Mouse (Mus musculus): Measurements from ENCODE around the gene Ptprm.

The Ptprm gene

GRCm38 (mm10) chr17:67277124-67277910 is 76.9 kb downstream of the Ptprm start:
- no peak for DNase-seq

- no peak for DNase-seq
These were observed 79.6 kb downstream of the Ptprm start for GRCm38 (mm10) chr17:67274531-67275094.

GRCm38 (mm10) chr17:67272928-67273327 is 81.3 kb downstream of the Ptprm start:
- DNase-seq = no peak

GRCm38 (mm10) chr17:67268475-67269080 is 85.7 kb downstream of the Ptprm start:
- DNase-seq = no peak

GRCm38 (mm10) chr17:67266270-67266669 is 88.0 kb downstream of the Ptprm start:
- no peak for DNase-seq

GRCm38 (mm10) chr17:67265520-67265919 is 88.7 kb downstream of the Ptprm start:
- DNase-seq = no peak

GRCm38 (mm10) chr17:67264716-67265115 is 89.5 kb downstream of the Ptprm start:
- no peak for DNase-seq

GRCm38 (mm10) chr17:67263024-67263423 is 91.2 kb downstream of the Ptprm start:
- no peak for DNase-seq

GRCm38 (mm10) chr17:67260016-67260415 is 94.2 kb downstream of the Ptprm start:
- no peak for DNase-seq

GRCm38 (mm10) chr17:67257780-67258179 is 96.5 kb downstream of the Ptprm start:
- no peak for DNase-seq

GRCm38 (mm10) chr17:67256171-67256570 is 98.1 kb downstream of the Ptprm start:
- DNase-seq = no peak

- no peak for DNase-seq
These were observed 100.8 kb downstream of the Ptprm start for GRCm38 (mm10) chr17:67253445-67253844.

GRCm38 (mm10) chr17:67252992-67253391 is 101.3 kb downstream of the Ptprm start:
- no peak for DNase-seq

- DNase-seq = no peak
These were observed 108.9 kb downstream of the Ptprm start for GRCm38 (mm10) chr17:67245273-67245875.

GRCm38 (mm10) chr17:67242774-67243495 is 111.3 kb downstream of the Ptprm start:
- DNase-seq = no peak

GRCm38 (mm10) chr17:67241951-67242773 is 112.1 kb downstream of the Ptprm start:
- DNase-seq = no peak

GRCm38 (mm10) chr17:67238866-67239265 is 115.4 kb downstream of the Ptprm start:
- no peak for DNase-seq

GRCm38 (mm10) chr17:67237407-67237806 is 116.8 kb downstream of the Ptprm start:
- DNase-seq = no peak

- DNase-seq = no peak
These were observed 121.2 kb downstream of the Ptprm start for GRCm38 (mm10) chr17:67233063-67233462.

GRCm38 (mm10) chr17:67226991-67227390 is 127.3 kb downstream of the Ptprm start:
- no peak for DNase-seq

GRCm38 (mm10) chr17:67215326-67215725 is 138.9 kb downstream of the Ptprm start:
- DNase-seq = no peak

GRCm38 (mm10) chr17:67213711-67214110 is 140.5 kb downstream of the Ptprm start:
- no peak for DNase-seq
